In the genomic region with DNA sequence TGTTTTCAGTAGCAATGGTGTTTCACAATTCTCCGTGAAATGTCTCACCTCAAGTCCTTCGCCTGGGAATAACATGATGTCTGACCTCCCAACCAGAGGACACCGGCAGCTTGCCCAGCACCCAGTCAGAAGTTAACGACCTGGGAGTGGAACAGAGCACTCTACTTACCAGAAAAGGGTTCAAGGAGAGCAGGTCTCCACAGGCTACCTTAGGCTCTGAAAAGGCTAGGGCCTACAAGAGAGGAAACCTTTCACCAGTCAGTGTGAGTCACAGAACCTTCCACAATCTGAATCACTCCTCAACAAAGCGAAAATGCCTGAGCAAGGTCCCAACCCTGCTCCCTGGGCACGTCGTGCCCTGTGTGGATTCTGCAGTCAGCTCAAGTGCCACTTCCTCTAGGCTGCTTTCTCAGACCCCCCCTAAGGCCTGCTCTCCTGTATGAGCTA, we compare ENCODE assay signal across 11 mouse cellular contexts. TPM values are rescaled to one million over a fixed set of nuclear protein-coding genes. Genes with fewer than 3 reads are reported as not detected.
DNase-seq lines count a peak whose midpoint lies in the region; ATAC-seq and TF ChIP-seq lines count a peak whose summit lies in the region.
"Had no signal": no experiment of that assay in that cellular context is flagged by ENCODE, and none has a peak within 500 bp of the region (broad histone marks: within the 10 kb centered on the region; RNA-seq: fewer than 3 reads in every experiment).

No protein-coding gene starts in this region.

- H3K9me3 ChIP-seq in heart, embryonic 16.5 days (replicated peaks; ENCODE audit: control insufficient read depth, low read length) = no peaks in the 10 kb centered on the region
- no peaks in the 10 kb centered on the region for H3K9me3 ChIP-seq in CH12.LX (replicated peaks; ENCODE audit: low read length)
- no peaks in the 10 kb centered on the region for H3K9me3 ChIP-seq in megakaryocyte, embryonic 14.5 days

- intact Hi-C loops in heart, postnatal 25 days (cut with DNase I) = no loop called here
- intact Hi-C loops in left cerebral cortex, postnatal 14 days (cut with DNase I) = no loop called here

- H3K36me3 ChIP-seq in heart, embryonic 16.5 days (ENCODE audit: control insufficient read depth, insufficient read depth) = no peaks in the 10 kb centered on the region
- H3K36me3 ChIP-seq in CH12.LX (replicated peaks in 1 of 2; ENCODE audit: control insufficient read depth in 1 of 2, insufficient read depth in 1 of 2, low read length in 1 of 2) = peaks cover 15 to 58% of the 10 kb centered on the region in 2 experiments
- H3K36me3 ChIP-seq in megakaryocyte, embryonic 14.5 days (replicated peaks; ENCODE audit: low read length) = peaks cover 95% of the 10 kb centered on the region

- TF ChIP-seq POLR2A in CH12.LX (IDR thresholded peaks at IDR 0.05; ENCODE audit: low read depth, low read length) = no peak

- H3K27me3 ChIP-seq in heart, embryonic 16.5 days (ENCODE audit: control insufficient read depth, insufficient read depth, low read length) = no peaks in the 10 kb centered on the region
- H3K27me3 ChIP-seq in CH12.LX (replicated peaks) = no peaks in the 10 kb centered on the region
- H3K27me3 ChIP-seq in megakaryocyte, embryonic 14.5 days (replicated peaks) = no peaks in the 10 kb centered on the region

- H3K4me2 ChIP-seq in heart, embryonic 16.5 days (ENCODE audit: low read depth, low read length) = no peak overlapping the region
- H3K4me2 ChIP-seq in CH12.LX (ENCODE audit: insufficient read depth, low read depth, poor library complexity, severe bottlenecking) = no peak overlapping the region

- no peak for TF ChIP-seq RAD21 in CH12.LX (IDR thresholded peaks at IDR 0.05; ENCODE audit: low read depth, low read length)

- H3K27ac ChIP-seq in heart, embryonic 16.5 days (ENCODE audit: low read length) = peak overlapping the region; percentile 47
- H3K27ac ChIP-seq in CH12.LX (ENCODE audit: insufficient read depth, low read depth) = peak overlapping the region; percentile 94

- no peak for DNase-seq in heart, postnatal 25 days (ENCODE audit: low spot score)
- DNase-seq in CH12.LX (ENCODE audit: extremely low read depth) = no peak
- DNase-seq in induced T-regulatory cell, adult 2 months (ENCODE audit: low read depth) = peak; percentile 64
- DNase-seq in left cerebral cortex, postnatal 14 days (ENCODE audit: low spot score in 2 of 2) = no peak
- no peak for DNase-seq in right cerebral cortex, postnatal 25 days
- no peak for DNase-seq in left cerebral cortex, adult 9 months (ENCODE audit: low spot score in 2 of 2)
- DNase-seq: cerebellum, postnatal 36 days; layer of hippocampus, adult 9-11 months; spleen, adult 18-20 months had no signal

- peaks cover 98% of the 10 kb centered on the region for H3K79me2 ChIP-seq in CH12.LX (replicated peaks; ENCODE audit: control insufficient read depth, extremely low read depth, insufficient read depth, poor library complexity, severe bottlenecking)

- TF ChIP-seq CTCF in CH12.LX (conservative IDR thresholded peaks at IDR 0.05 in 1 of 2, IDR thresholded peaks at IDR 0.05 in 1 of 2; ENCODE audit: low read depth in 2 of 2, low read length in 2 of 2) = no peak

- peaks cover 72% of the 10 kb centered on the region for H3K4me1 ChIP-seq in heart, embryonic 16.5 days (ENCODE audit: control insufficient read depth, insufficient read depth, low read length)
- H3K4me1 ChIP-seq in CH12.LX (ENCODE audit: control insufficient read depth in 1 of 2, insufficient read depth in 2 of 2) = peaks cover 60 to 96% of the 10 kb centered on the region in 2 experiments
- peaks cover 100% of the 10 kb centered on the region for H3K4me1 ChIP-seq in megakaryocyte, embryonic 14.5 days

- ATAC-seq in heart, embryonic 16.5 days (replicated peaks; ENCODE audit: extremely low read depth, insufficient read depth, low FRiP score) = no peak

- no peak for TF ChIP-seq EP300 in CH12.LX (IDR thresholded peaks at IDR 0.05; ENCODE audit: low read length)

- no peak overlapping the region for H3K9ac ChIP-seq in heart, embryonic 16.5 days (ENCODE audit: low read length)
- H3K9ac ChIP-seq in CH12.LX (ENCODE audit: insufficient read depth, low read depth) = no peak overlapping the region

- dilution Hi-C loops in CH12.LX (cut with MboI; ENCODE audit: extremely low pct_ligation_motif_present, extremely low pct_unique_long_range_greater_than_20kb, low sequenced_read_pairs) = no loop called here

- in situ Hi-C loops in CH12.LX (cut with MboI; ENCODE audit: low pct_ligation_motif_present, low pct_unique_long_range_greater_than_20kb, low sequenced_read_pairs) = no loop called here

- H3K4me3 ChIP-seq in heart, embryonic 16.5 days (ENCODE audit: low read length) = no peak overlapping the region
- H3K4me3 ChIP-seq in CH12.LX (replicated peaks in 1 of 3; ENCODE audit: low read depth in 2 of 3, low read length in 2 of 3, poor library complexity in 1 of 3) = no peak overlapping the region
- peak overlapping the region; percentile 88 for H3K4me3 ChIP-seq in megakaryocyte, embryonic 14.5 days (replicated peaks)

- WGBS in heart, embryonic 16.5 days = 62% methylated on average over 7 of the region's 7 CpGs

TF ChIP-seq in CH12.LX, 34 proteins besides CTCF, POLR2A, EP300 and RAD21:
- TF ChIP-seq PAX5 (IDR thresholded peaks at IDR 0.05; ENCODE audit: low read length) (no peak), TCF12 (IDR thresholded peaks at IDR 0.05; ENCODE audit: low read depth, low read length) (no peak), MYC (IDR thresholded peaks at IDR 0.05; ENCODE audit: low read depth, low read length) (no peak), ZMIZ1 (IDR thresholded peaks at IDR 0.05; ENCODE audit: low read depth, low read length) (no peak), USF2 (conservative IDR thresholded peaks at IDR 0.05; ENCODE audit: low read depth, low read length) (no peak), E2F4 (IDR thresholded peaks at IDR 0.05; ENCODE audit: insufficient replicate concordance, low read depth, low read length) (no peak), HCFC1 (IDR thresholded peaks at IDR 0.05; ENCODE audit: low read depth, low read length) (no peak), MAZ (IDR thresholded peaks at IDR 0.05; ENCODE audit: low read depth, low read length) (no peak), ETS1 (conservative IDR thresholded peaks at IDR 0.05; ENCODE audit: low read depth, low read length) (no peak), TBP (conservative IDR thresholded peaks at IDR 0.05; ENCODE audit: low read depth, low read length) (no peak), NELFE (IDR thresholded peaks at IDR 0.05; ENCODE audit: low read depth, low read length) (no peak), IRF4 (IDR thresholded peaks at IDR 0.05; ENCODE audit: low read depth, low read length) (no peak), POLR2AphosphoS2 (IDR thresholded peaks at IDR 0.05; ENCODE audit: low read depth, low read length) (no peak), MAX (IDR thresholded peaks at IDR 0.05; ENCODE audit: low read length) (no peak), SMC3 (IDR thresholded peaks at IDR 0.05; ENCODE audit: low read depth, low read length) (no peak), SIN3A (IDR thresholded peaks at IDR 0.05; ENCODE audit: low read length) (no peak), GABPA (IDR thresholded peaks at IDR 0.05; ENCODE audit: insufficient replicate concordance, low read depth, low read length) (no peak), MXI1 (IDR thresholded peaks at IDR 0.05; ENCODE audit: low read depth, low read length) (no peak), ZNF384 (IDR thresholded peaks at IDR 0.05; ENCODE audit: low read depth, low read length) (no peak), ZC3H11A (IDR thresholded peaks at IDR 0.05; ENCODE audit: low read depth, low read length) (no peak)

RNA-seq across cellular contexts. Expression of gene Myh9, which starts 9.5 kb away (rescaled TPM):
- polyA plus RNA-seq in heart, embryonic 16.5 days (2015; fragmentation: Nextera tagmentation; extraction: Ambion mirVana) = 22.8 and 29.7 TPM in 2 replicates
- 100 to 1,000 TPM; 122 to 124 TPM for total RNA-seq in heart, postnatal 25 days (2021)
- 128 and 146 TPM in 2 replicates for total RNA-seq in CH12.LX (2012; rRNA removed)
- 43.8 and 46.4 TPM in 2 replicates for total RNA-seq in CH12.LX (2014; rRNA removed)
- 165 and 178 TPM in 2 replicates for polyA plus RNA-seq in CH12.LX (2012; ENCODE audit: insufficient read length, low read depth)
- polyA plus RNA-seq in megakaryocyte, embryonic 14.5 days (2012; ENCODE audit: insufficient read depth, low replicate concordance) = 1,439 and 1,641 TPM in 2 replicates
- 10 to 100 TPM; 70.3 to 73.8 TPM for total RNA-seq in left cerebral cortex, postnatal 14 days (2021)
